Mouse (Mus musculus): ENCODE data around the gene Ppp2r5c. TPM values are rescaled to one million over a fixed set of nuclear protein-coding genes. Genes with fewer than 3 reads are reported as not detected.

The Ppp2r5c gene
- polyA plus RNA-seq, 1 experiment, result 22.8 TPM

DNA sequence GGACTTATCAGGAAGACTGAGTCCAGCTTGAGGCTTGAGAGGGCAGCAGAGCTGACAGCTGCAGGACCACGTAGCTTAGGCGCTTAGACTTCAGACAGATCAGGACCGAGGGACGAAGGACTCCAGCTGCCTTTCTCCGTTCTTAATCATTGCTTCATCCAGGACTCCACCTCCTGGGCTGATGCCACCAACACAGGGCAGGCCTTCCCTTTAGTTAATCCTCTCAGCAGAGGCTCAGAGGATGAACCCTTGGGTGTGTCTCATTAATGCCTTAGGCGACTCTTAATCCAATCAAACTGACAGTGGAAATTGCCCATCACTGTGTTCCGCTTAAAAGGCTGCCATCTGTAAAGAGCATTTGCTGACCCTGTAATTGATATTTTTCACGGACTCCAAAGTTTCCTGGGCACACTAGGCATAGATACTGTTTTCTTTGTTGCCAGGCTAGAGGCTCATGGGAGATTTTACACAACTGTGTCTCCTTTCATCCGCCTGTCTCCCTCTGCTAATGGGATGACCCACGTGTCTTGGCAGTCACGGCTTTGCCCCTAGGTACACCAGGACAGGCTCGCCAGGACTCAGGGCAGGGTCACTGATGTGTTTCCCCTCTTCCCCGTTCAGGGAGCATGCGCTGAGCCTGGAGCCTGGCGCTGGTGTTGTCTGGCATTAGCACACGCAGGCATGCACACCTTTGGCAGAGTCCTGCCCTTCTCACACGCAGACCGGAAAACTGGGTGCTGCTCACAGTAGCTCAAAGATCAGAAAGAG lies 110.1 kb downstream of the Ppp2r5c start:
- DNase-seq (ENCODE audit: low read depth in 1 of 2, low spot score in 2 of 2), result no peak
- TF ChIP-seq CTCF (IDR thresholded peaks at IDR 0.05; ENCODE audit: extremely low read depth, insufficient read depth, insufficient read length, insufficient replicate concordance), result no peak
- TF ChIP-seq POLR2A (IDR thresholded peaks at IDR 0.05; ENCODE audit: low read depth, low read length), result no peak
- Histone ChIP-seq H3K27me3 (ENCODE audit: control insufficient read depth, insufficient read depth, low read length) (no peaks in the 10 kb centered on the region), H3K27ac (ENCODE audit: insufficient read depth, low read length) (no peak overlapping the region), H3K36me3 (ENCODE audit: control insufficient read depth, insufficient read depth, low read length) (peaks cover 53% of the 10 kb centered on the region), H3K4me3 (ENCODE audit: extremely low read depth, insufficient read depth, insufficient read length) (no peak overlapping the region), H3K4me1 (ENCODE audit: control insufficient read depth, insufficient read depth, insufficient read length) (no peaks in the 10 kb centered on the region)
- 95% methylated on average over 18 of the region's 18 CpGs for WGBS

DNA sequence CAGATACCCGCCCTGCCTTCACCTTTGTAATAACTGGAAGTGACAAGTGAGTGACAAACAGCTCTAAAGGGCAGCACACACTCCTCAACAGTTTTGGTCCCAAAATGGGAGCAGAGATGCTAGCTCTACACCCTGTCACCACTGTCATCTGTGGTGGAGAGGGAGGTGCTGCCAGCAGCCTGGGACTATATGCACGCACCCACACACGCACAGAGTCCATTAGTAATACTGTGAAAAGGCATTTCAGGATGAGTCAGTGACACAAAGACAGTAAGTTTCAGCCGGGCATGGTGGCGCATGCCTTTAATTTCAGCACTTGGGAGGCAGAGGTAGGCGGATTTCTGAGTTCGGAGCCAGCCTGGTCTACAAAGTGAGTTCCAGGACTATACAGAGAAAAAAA lies 111.3 kb downstream of the Ppp2r5c start:
- 95% methylated on average over 7 of the region's 7 CpGs for WGBS
- Histone ChIP-seq H3K4me3 (ENCODE audit: extremely low read depth, insufficient read depth, insufficient read length) (no peak overlapping the region), H3K27me3 (ENCODE audit: control insufficient read depth, insufficient read depth, low read length) (no peaks in the 10 kb centered on the region)

DNA sequence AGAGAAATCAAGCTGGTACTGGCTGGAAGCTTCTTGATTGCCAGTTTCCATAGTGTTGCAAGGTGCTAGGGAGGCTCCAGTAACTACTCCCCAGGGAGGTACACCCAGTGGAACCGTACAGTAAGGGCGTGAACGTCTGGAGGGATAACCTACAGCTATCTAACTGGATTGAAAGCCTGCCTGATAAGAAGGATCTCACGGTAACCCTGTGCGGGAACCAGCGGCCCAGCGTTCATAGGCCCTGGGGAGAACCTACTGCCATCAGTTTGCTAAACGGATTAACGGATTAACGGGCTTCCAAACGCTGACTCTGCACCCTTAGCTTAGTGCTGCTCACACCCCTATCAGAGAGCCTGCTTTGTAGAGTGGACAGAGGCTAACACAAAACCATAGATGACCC lies 116.5 kb downstream of the Ppp2r5c start:
- H3K4me1 ChIP-seq (ENCODE audit: control insufficient read depth, insufficient read depth, insufficient read length), result no peaks in the 10 kb centered on the region
- peaks cover 52% of the 10 kb centered on the region for H3K36me3 ChIP-seq (ENCODE audit: control insufficient read depth, insufficient read depth, low read length)
- WGBS, result 94% methylated on average over 11 of the region's 11 CpGs
- H3K27me3 ChIP-seq (ENCODE audit: control insufficient read depth, insufficient read depth, low read length), result no peaks in the 10 kb centered on the region
- H3K27ac ChIP-seq (ENCODE audit: insufficient read depth, low read length), result no peak overlapping the region
- no peak for DNase-seq (ENCODE audit: low read depth in 1 of 2, low spot score in 2 of 2)
- no peak overlapping the region for H3K4me3 ChIP-seq (ENCODE audit: extremely low read depth, insufficient read depth, insufficient read length)
- TF ChIP-seq POLR2A (IDR thresholded peaks at IDR 0.05; ENCODE audit: low read depth, low read length) (no peak), CTCF (IDR thresholded peaks at IDR 0.05; ENCODE audit: extremely low read depth, insufficient read depth, insufficient read length, insufficient replicate concordance) (no peak)

More for the DNA sequence above, 111.3 kb downstream of the Ppp2r5c start:
- TF ChIP-seq CTCF (IDR thresholded peaks at IDR 0.05; ENCODE audit: extremely low read depth, insufficient read depth, insufficient read length, insufficient replicate concordance), result no peak
- no peak for TF ChIP-seq POLR2A (IDR thresholded peaks at IDR 0.05; ENCODE audit: low read depth, low read length)
- DNase-seq (ENCODE audit: low read depth in 1 of 2, low spot score in 2 of 2), result no peak
- H3K36me3 ChIP-seq (ENCODE audit: control insufficient read depth, insufficient read depth, low read length), result peaks cover 55% of the 10 kb centered on the region
- no peak overlapping the region for H3K27ac ChIP-seq (ENCODE audit: insufficient read depth, low read length)
- no peaks in the 10 kb centered on the region for H3K4me1 ChIP-seq (ENCODE audit: control insufficient read depth, insufficient read depth, insufficient read length)

DNA sequence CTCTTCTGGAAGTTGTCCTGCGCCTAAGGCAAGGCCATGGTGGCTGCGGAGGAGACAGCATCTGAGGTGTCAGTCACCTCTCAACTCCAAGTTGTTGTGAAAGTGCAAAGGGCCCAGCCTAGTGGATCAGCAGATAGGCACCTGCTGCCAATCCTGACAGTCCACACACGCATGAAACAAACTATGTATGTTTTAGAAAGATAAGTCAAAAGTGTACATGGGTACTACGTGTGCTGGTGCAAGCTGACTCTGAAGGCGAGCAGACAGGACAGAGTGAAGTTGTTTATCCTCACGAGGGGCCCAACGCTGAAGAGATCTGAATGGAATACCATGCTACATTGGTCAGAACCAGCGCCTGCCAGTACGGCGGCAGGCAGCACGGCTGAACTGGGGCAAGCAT lies 117.9 kb downstream of the Ppp2r5c start:
- Histone ChIP-seq H3K27ac (ENCODE audit: insufficient read depth, low read length) (no peak overlapping the region), H3K27me3 (ENCODE audit: control insufficient read depth, insufficient read depth, low read length) (no peaks in the 10 kb centered on the region), H3K36me3 (ENCODE audit: control insufficient read depth, insufficient read depth, low read length) (peaks cover 57% of the 10 kb centered on the region), H3K4me3 (ENCODE audit: extremely low read depth, insufficient read depth, insufficient read length) (no peak overlapping the region), H3K4me1 (ENCODE audit: control insufficient read depth, insufficient read depth, insufficient read length) (no peaks in the 10 kb centered on the region)
- WGBS, result 95% methylated on average over 11 of the region's 11 CpGs
- no peak for DNase-seq (ENCODE audit: low read depth in 1 of 2, low spot score in 2 of 2)
- no peak for TF ChIP-seq CTCF (IDR thresholded peaks at IDR 0.05; ENCODE audit: extremely low read depth, insufficient read depth, insufficient read length, insufficient replicate concordance)
- TF ChIP-seq POLR2A (IDR thresholded peaks at IDR 0.05; ENCODE audit: low read depth, low read length), result no peak

DNA sequence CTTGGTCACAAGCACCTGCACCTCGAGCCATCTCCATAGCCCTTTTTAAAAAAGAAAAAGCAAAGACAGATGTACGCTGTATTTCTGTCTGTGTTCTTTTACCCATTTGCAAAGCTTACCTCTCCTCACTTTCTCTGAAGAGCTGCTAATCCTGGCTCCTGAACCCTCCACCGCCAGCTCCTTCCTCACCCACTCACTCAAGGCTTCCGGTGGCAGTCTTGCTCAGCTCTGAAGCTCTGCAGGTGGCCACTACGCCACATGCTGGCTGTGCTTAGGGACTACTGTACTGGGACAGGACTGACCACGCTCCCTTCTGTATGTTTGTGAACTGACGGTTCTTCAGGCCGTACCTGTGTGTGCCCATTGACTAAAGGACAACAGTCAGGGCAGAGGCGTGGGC lies 119.4 kb downstream of the Ppp2r5c start:
- H3K4me3 ChIP-seq (ENCODE audit: extremely low read depth, insufficient read depth, insufficient read length), result no peak overlapping the region
- TF ChIP-seq POLR2A (IDR thresholded peaks at IDR 0.05; ENCODE audit: low read depth, low read length) (no peak), CTCF (IDR thresholded peaks at IDR 0.05; ENCODE audit: extremely low read depth, insufficient read depth, insufficient read length, insufficient replicate concordance) (no peak)
- H3K4me1 ChIP-seq (ENCODE audit: control insufficient read depth, insufficient read depth, insufficient read length), result no peaks in the 10 kb centered on the region
- H3K27me3 ChIP-seq (ENCODE audit: control insufficient read depth, insufficient read depth, low read length), result no peaks in the 10 kb centered on the region
- 95% methylated on average over 9 of the region's 9 CpGs for WGBS
- DNase-seq (ENCODE audit: low read depth in 1 of 2, low spot score in 2 of 2), result no peak
- H3K27ac ChIP-seq (ENCODE audit: insufficient read depth, low read length), result no peak overlapping the region
- peaks cover 56% of the 10 kb centered on the region for H3K36me3 ChIP-seq (ENCODE audit: control insufficient read depth, insufficient read depth, low read length)

DNA sequence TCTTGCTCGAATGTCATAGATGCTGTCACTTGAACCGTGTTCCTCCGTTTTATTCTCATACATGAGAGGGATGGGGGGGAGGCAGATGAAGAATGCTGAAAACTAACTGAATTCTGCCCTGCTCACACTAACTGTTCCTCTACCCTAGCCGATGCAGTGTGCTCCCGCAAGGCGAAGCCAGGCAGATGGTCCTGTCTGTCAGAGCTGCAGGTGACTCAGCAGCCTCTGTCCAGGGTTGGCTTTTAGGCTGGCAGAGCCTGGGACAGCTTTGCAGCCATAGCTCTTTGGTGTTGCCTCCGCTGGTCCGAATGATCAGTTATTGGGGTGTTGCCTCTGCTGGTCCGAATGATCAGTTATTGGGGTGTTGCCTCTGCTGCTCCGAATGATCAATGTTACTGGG lies 124.1 kb downstream of the Ppp2r5c start:
- no peak for TF ChIP-seq POLR2A (IDR thresholded peaks at IDR 0.05; ENCODE audit: low read depth, low read length)
- no peak for TF ChIP-seq CTCF (IDR thresholded peaks at IDR 0.05; ENCODE audit: extremely low read depth, insufficient read depth, insufficient read length, insufficient replicate concordance)
- WGBS, result 93% methylated on average over 10 of the region's 10 CpGs
- Histone ChIP-seq H3K27me3 (ENCODE audit: control insufficient read depth, insufficient read depth, low read length) (no peaks in the 10 kb centered on the region), H3K27ac (ENCODE audit: insufficient read depth, low read length) (no peak overlapping the region), H3K36me3 (ENCODE audit: control insufficient read depth, insufficient read depth, low read length) (peaks cover 42% of the 10 kb centered on the region), H3K4me3 (ENCODE audit: extremely low read depth, insufficient read depth, insufficient read length) (no peak overlapping the region), H3K4me1 (ENCODE audit: control insufficient read depth, insufficient read depth, insufficient read length) (no peaks in the 10 kb centered on the region)
- no peak for DNase-seq (ENCODE audit: low read depth in 1 of 2, low spot score in 2 of 2)

DNA sequence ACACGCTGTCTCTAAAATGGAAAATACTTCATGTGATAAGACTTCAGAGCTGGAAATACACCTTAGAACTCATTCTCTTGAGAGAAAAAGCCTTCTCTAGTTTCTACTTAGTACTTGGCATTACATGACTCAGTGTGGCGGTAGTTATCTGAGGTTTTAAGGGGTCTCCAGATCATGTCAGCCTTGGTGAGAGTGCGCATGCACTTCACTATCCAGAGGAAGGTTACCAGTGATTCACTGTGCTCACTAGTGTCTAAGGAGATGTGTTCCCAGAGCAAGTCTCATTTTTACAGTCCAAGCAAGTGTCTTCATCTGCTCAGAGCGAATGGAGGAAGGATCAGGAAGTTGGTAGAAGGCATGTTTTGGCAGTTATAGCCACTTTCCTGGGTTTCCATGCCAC lies 125.4 kb downstream of the Ppp2r5c start:
- Histone ChIP-seq H3K4me1 (ENCODE audit: control insufficient read depth, insufficient read depth, insufficient read length) (no peaks in the 10 kb centered on the region), H3K27ac (ENCODE audit: insufficient read depth, low read length) (no peak overlapping the region), H3K36me3 (ENCODE audit: control insufficient read depth, insufficient read depth, low read length) (peaks cover 37% of the 10 kb centered on the region), H3K4me3 (ENCODE audit: extremely low read depth, insufficient read depth, insufficient read length) (no peak overlapping the region), H3K27me3 (ENCODE audit: control insufficient read depth, insufficient read depth, low read length) (no peaks in the 10 kb centered on the region)
- DNase-seq (ENCODE audit: low read depth in 1 of 2, low spot score in 2 of 2), result no peak
- 94% methylated on average over 4 of the region's 4 CpGs for WGBS
- no peak for TF ChIP-seq POLR2A (IDR thresholded peaks at IDR 0.05; ENCODE audit: low read depth, low read length)
- TF ChIP-seq CTCF (IDR thresholded peaks at IDR 0.05; ENCODE audit: extremely low read depth, insufficient read depth, insufficient read length, insufficient replicate concordance), result no peak

Measured in spleen, adult 2 months (tissue).